ENCODE assay signal across 25 mouse cellular contexts in the genomic region with DNA sequence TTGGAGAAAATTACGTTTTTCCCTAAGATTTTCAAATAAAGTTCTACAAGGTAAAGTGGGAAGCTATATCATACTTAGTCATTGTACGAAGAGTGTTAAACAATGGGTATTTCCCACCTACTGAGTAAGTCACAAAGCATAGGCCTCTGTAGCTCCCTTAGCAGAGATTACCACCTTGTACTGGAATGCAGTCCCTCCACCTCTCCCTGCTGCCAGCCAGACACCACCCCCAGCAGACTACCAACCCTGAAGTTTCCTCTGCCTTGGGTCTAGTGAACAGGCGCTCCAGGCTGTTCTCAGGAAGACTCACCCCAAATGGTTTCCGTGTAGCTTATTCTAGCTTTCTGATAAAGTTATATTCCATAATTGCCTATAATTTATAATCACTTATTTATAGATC.
"Had no signal": no experiment of that assay in that cellular context is flagged by ENCODE, and none has a peak within 500 bp of the region (broad histone marks: within the 10 kb centered on the region; RNA-seq: fewer than 3 reads in every experiment).

No protein-coding gene starts in this region.

- H3K4me1 ChIP-seq: heart, embryonic 13.5 days; heart, embryonic 15.5 days; hindbrain, embryonic 13.5 days; kidney, embryonic 15.5 days; limb, embryonic 13.5 days; limb, embryonic 15.5 days had no signal

- H3K27me3 ChIP-seq: heart, embryonic 13.5 days; heart, embryonic 15.5 days; hindbrain, embryonic 13.5 days; hindbrain, embryonic 15.5 days; kidney, embryonic 15.5 days; limb, embryonic 13.5 days; limb, embryonic 15.5 days had no signal

- ATAC-seq: forebrain, postnatal 0 days; hindbrain, postnatal 0 days; intestine, embryonic 16.5 days had no signal

- H3K9me3 ChIP-seq: heart, embryonic 13.5 days; heart, embryonic 15.5 days; hindbrain, embryonic 13.5 days; hindbrain, embryonic 15.5 days; kidney, embryonic 15.5 days; limb, embryonic 13.5 days; limb, embryonic 15.5 days had no signal

- H3K36me3 ChIP-seq: heart, embryonic 13.5 days; heart, embryonic 15.5 days; hindbrain, embryonic 13.5 days; hindbrain, embryonic 15.5 days; kidney, embryonic 15.5 days; limb, embryonic 13.5 days; limb, embryonic 15.5 days had no signal

- H3K27ac ChIP-seq: heart, adult 2 months; heart, embryonic 13.5 days; heart, embryonic 15.5 days; hindbrain, embryonic 13.5 days; hindbrain, postnatal 0 days; kidney, embryonic 15.5 days; kidney, postnatal 0 days; limb, embryonic 13.5 days; limb, embryonic 15.5 days had no signal

- H3K4me3 ChIP-seq: heart, adult 2 months; heart, embryonic 13.5 days; heart, embryonic 15.5 days; hindbrain, embryonic 13.5 days; hindbrain, embryonic 15.5 days; kidney, embryonic 15.5 days; limb, embryonic 13.5 days; limb, embryonic 15.5 days had no signal

- DNase-seq: gastrocnemius, postnatal 14 days; gastrocnemius, postnatal 36 days; heart, adult 11 months; heart, adult 2 months; heart, postnatal 14 days; heart, postnatal 36 days; kidney, adult 11 months; kidney, adult 2 months; kidney, adult 9 months; kidney, postnatal 14 days; kidney, postnatal 36 days; layer of hippocampus, postnatal 36 days; left cerebral cortex, postnatal 4 days had no signal

- H3K4me2 ChIP-seq: heart, embryonic 11.5 days; heart, embryonic 13.5 days; heart, embryonic 15.5 days; hindbrain, embryonic 13.5 days; hindbrain, embryonic 15.5 days; kidney, embryonic 15.5 days; limb, embryonic 13.5 days; limb, embryonic 15.5 days had no signal

- H3K9ac ChIP-seq: forebrain, postnatal 0 days; heart, embryonic 13.5 days; heart, embryonic 15.5 days; hindbrain, embryonic 13.5 days; hindbrain, embryonic 15.5 days; kidney, embryonic 15.5 days; limb, embryonic 13.5 days; limb, embryonic 15.5 days had no signal
